Mouse (Mus musculus) cerebellum, adult 2 months (tissue): ENCODE measurements at regions not wholly inside any gene's neighbourhood (a gene's known extent, or its start where the extent isn't known, plus 50 kb on each side); places are given as distances from the start of the nearest gene placed in this dataset.

Experiments
- DNase-seq, 2 experiments: peaks; one replicate each; pipeline ENCODE4 v3.0.0; 2021
- H3K27ac ChIP-seq: fragments of 200-500 bp; 2 replicates; pipeline ENCODE4 v1.5.1; 2012; ENCODE audit warnings: low read length, control low read depth, inconsistent platforms; ENCODE audit not compliant: insufficient read depth
- H3K27me3 ChIP-seq: fragments of 200-500 bp; 2 replicates; pipeline ENCODE4 v1.6.1; 2012; ENCODE audit warnings: inconsistent platforms, mild to moderate bottlenecking, low read length, moderate library complexity; ENCODE audit not compliant: control insufficient read depth, insufficient read depth
- H3K4me1 ChIP-seq: fragments of 200-500 bp; 2 replicates; pipeline ENCODE4 v1.6.1; 2011; ENCODE audit warnings: low read length; ENCODE audit not compliant: control insufficient read depth, insufficient read depth
- H3K4me3 ChIP-seq: fragments of 200-500 bp; replicated peaks from 2 replicates; pipeline ENCODE3; 2011; ENCODE audit warnings: mild to moderate bottlenecking, low read depth, low read length, control low read depth; ENCODE audit not compliant: insufficient read depth
- CTCF ChIP-seq: fragments of 200-500 bp; IDR thresholded peaks from 2 replicates; pipeline ENCODE4 v1.5.1; 2011; ENCODE audit warnings: low read depth, mild to moderate bottlenecking, control low read depth, low read length, moderate library complexity, borderline replicate concordance; ENCODE audit not compliant: insufficient read depth
- POLR2A ChIP-seq: fragments of 200-500 bp; IDR thresholded peaks from 2 replicates; pipeline ENCODE4 v1.6.1; 2011; ENCODE audit warnings: low read length, control low read depth, borderline replicate concordance; ENCODE audit not compliant: insufficient read depth
- WGBS: fragments of 180-500 bp; shearing (Covaris S2); methylation state at CpG from one replicate; pipeline ENCODE4 v1.1.7; 2018; 5-methylcytosine and 5-hydroxymethylcytosine counted together

- no peak for TF ChIP-seq POLR2A
- TF ChIP-seq CTCF = no peak
- WGBS = 27% methylated on average over 6 of the region's 6 CpGs
Observed at GRCm38 (mm10) chr10:105704472-105705235, 130.4 kb upstream of the Tmtc2 start.

GRCm38 (mm10) chr10:105693131-105693530, 118.9 kb upstream of the Tmtc2 start:
- H3K4me3 ChIP-seq = no peak overlapping the region
- WGBS = 73% methylated on average over 4 of the region's 4 CpGs
- H3K27me3 ChIP-seq = no peaks in the 10 kb centered on the region
- DNase-seq = no peak
- H3K4me1 ChIP-seq = no peaks in the 10 kb centered on the region
- TF ChIP-seq POLR2A (no peak), CTCF (no peak)
- H3K27ac ChIP-seq = no peak overlapping the region

More at GRCm38 (mm10) chr10:105704472-105705235, 130.4 kb upstream of the Tmtc2 start:
- Histone ChIP-seq H3K4me3 (no peak overlapping the region), H3K27ac (0 out of 2 replicates have a peak overlapping the region, but pooled peaks have one; percentile 48), H3K27me3 (no peaks in the 10 kb centered on the region), H3K4me1 (peaks cover 5% of the 10 kb centered on the region; the same call in 1 of the 2 replicates)
- peak in 1 of 2 experiments; percentile 34 for DNase-seq

- Histone ChIP-seq H3K4me3 (no peak overlapping the region), H3K27me3 (no peaks in the 10 kb centered on the region), H3K27ac (no peak overlapping the region), H3K4me1 (no peaks in the 10 kb centered on the region; the same call in 1 of the 2 replicates)
- no peak for DNase-seq
- WGBS = 48% methylated on average over 9 of the region's 9 CpGs
- TF ChIP-seq CTCF (no peak), POLR2A (no peak)
Observed at GRCm38 (mm10) chr10:105689388-105689787, 115.1 kb upstream of the Tmtc2 start.

- no peaks in the 10 kb centered on the region; the same call in 1 of the 2 replicates for H3K4me1 ChIP-seq
- WGBS = 89% methylated on average over 9 of the region's 9 CpGs
- no peak for TF ChIP-seq POLR2A
- no peak for TF ChIP-seq CTCF
- no peak overlapping the region for H3K4me3 ChIP-seq
- no peak for DNase-seq
- no peaks in the 10 kb centered on the region for H3K27me3 ChIP-seq
- H3K27ac ChIP-seq = no peak overlapping the region
Observed at GRCm38 (mm10) chr10:105688879-105689278, 114.6 kb upstream of the Tmtc2 start.

- Histone ChIP-seq H3K27ac (no peak overlapping the region), H3K27me3 (no peaks in the 10 kb centered on the region), H3K4me3 (no peak overlapping the region), H3K4me1 (no peaks in the 10 kb centered on the region; the same call in 1 of the 2 replicates)
- WGBS = 16% methylated on average over 5 of the region's 5 CpGs
- peak in 1 of 2 experiments; percentile 57 for DNase-seq
- no peak for TF ChIP-seq POLR2A
- no peak for TF ChIP-seq CTCF
Observed at GRCm38 (mm10) chr10:105686876-105687275, 112.6 kb upstream of the Tmtc2 start.

GRCm38 (mm10) chr10:105679598-105679997, 105.3 kb upstream of the Tmtc2 start:
- Histone ChIP-seq H3K27ac (no peak overlapping the region), H3K27me3 (no peaks in the 10 kb centered on the region), H3K4me3 (no peak overlapping the region), H3K4me1 (no peaks in the 10 kb centered on the region)
- DNase-seq = no peak
- TF ChIP-seq POLR2A (no peak), CTCF (no peak)
- WGBS = 86% methylated on average over 6 of the region's 6 CpGs

- H3K4me1 ChIP-seq = no peaks in the 10 kb centered on the region
- no peak for TF ChIP-seq POLR2A
- no peak for TF ChIP-seq CTCF
- H3K27me3 ChIP-seq = no peaks in the 10 kb centered on the region
- peak in 1 of 2 experiments; percentile 73 for DNase-seq
- 18% methylated on average over 2 of the region's 2 CpGs for WGBS
- H3K27ac ChIP-seq = no peak overlapping the region
- H3K4me3 ChIP-seq = no peak overlapping the region
Observed at GRCm38 (mm10) chr10:105666959-105667358, 92.7 kb upstream of the Tmtc2 start.

- Histone ChIP-seq H3K4me3 (no peak overlapping the region), H3K27me3 (no peaks in the 10 kb centered on the region), H3K4me1 (0 out of 2 replicates have a peak, but pooled peaks cover 2% of the 10 kb centered on the region), H3K27ac (no peak overlapping the region)
- no peak for DNase-seq
- WGBS = 92% methylated on average over 7 of the region's 7 CpGs
- TF ChIP-seq POLR2A (no peak), CTCF (no peak)
Observed at GRCm38 (mm10) chr10:105660761-105661160, 86.5 kb upstream of the Tmtc2 start.
